Mouse (Mus musculus): Measurements from ENCODE around the gene Ip6k1. TPM values are rescaled to one million over a fixed set of nuclear protein-coding genes. Genes with fewer than 3 reads are reported as not detected.

Gene Ip6k1
- polyA plus RNA-seq, 1 experiment from 2014 or later, result 34.5 TPM

GRCm38 (mm10) chr9:107983421-107983890 is 18.8 kb upstream of the Ip6k1 start:
- Histone ChIP-seq H3K27ac (peak overlapping the region; percentile 92), H3K36me3 (peaks cover 5% of the 10 kb centered on the region; the same call in 1 of the 2 replicates), H3K9ac (peak overlapping the region; percentile 61), H3K9me3 (replicated peaks) (no peaks in the 10 kb centered on the region), H3K4me3 (peak overlapping the region; percentile 65), H3K27me3 (no peaks in the 10 kb centered on the region), H3K4me2 (peak overlapping the region; percentile 75), H3K4me1 (replicated peaks) (peaks cover 54% of the 10 kb centered on the region)
- ATAC-seq (replicated peaks; ENCODE audit: insufficient number of reproducible peaks, insufficient read depth, low FRiP score, low read depth), result peak; percentile 56
- 4% methylated on average over 4 of the region's 4 CpGs for WGBS

GRCm38 (mm10) chr9:107984052-107984753 is 18.1 kb upstream of the Ip6k1 start:
- peak overlapping the region; percentile 75 for H3K4me2 ChIP-seq
- no peaks in the 10 kb centered on the region; the same call in 1 of the 2 replicates for H3K36me3 ChIP-seq
- H3K27me3 ChIP-seq, result no peaks in the 10 kb centered on the region
- WGBS, result 47% methylated on average over 19 of the region's 19 CpGs
- no peak for ATAC-seq (replicated peaks; ENCODE audit: insufficient number of reproducible peaks, insufficient read depth, low FRiP score, low read depth)
- peak overlapping the region; percentile 65 for H3K4me3 ChIP-seq
- H3K9ac ChIP-seq, result peak overlapping the region; percentile 61
- peak overlapping the region; percentile 92 for H3K27ac ChIP-seq
- peaks cover 54% of the 10 kb centered on the region for H3K4me1 ChIP-seq (replicated peaks)
- no peaks in the 10 kb centered on the region for H3K9me3 ChIP-seq (replicated peaks)

GRCm38 (mm10) chr9:107984754-107985055 is 17.6 kb upstream of the Ip6k1 start:
- 36% methylated on average over 9 of the region's 9 CpGs for WGBS
- no peak for ATAC-seq (replicated peaks; ENCODE audit: insufficient number of reproducible peaks, insufficient read depth, low FRiP score, low read depth)
- H3K27ac ChIP-seq, result peak overlapping the region; percentile 92

GRCm38 (mm10) chr9:107985131-107986119 is 16.9 kb upstream of the Ip6k1 start, which contains the start of gene Inka1:
Gene Inka1, minus strand, starts transcription at chr9:107985879.
- H3K4me3 ChIP-seq, result peak within 1 kb of the TSS; percentile 65
- H3K36me3 ChIP-seq, result no peaks in the 10 kb centered on the region
- H3K27ac ChIP-seq, result peak within 1 kb of the TSS; percentile 92
- peaks cover 52% of the 10 kb centered on the region for H3K4me1 ChIP-seq (replicated peaks)
- no peaks in the 10 kb centered on the region for H3K9me3 ChIP-seq (replicated peaks)
- ATAC-seq (replicated peaks; ENCODE audit: insufficient number of reproducible peaks, insufficient read depth, low FRiP score, low read depth), result peak; percentile 63
- no peaks in the 10 kb centered on the region for H3K27me3 ChIP-seq
- H3K9ac ChIP-seq, result peak within 1 kb of the TSS; percentile 61
- peak within 1 kb of the TSS; percentile 75 for H3K4me2 ChIP-seq
- WGBS, result under 1% methylated on average over 58 of the region's 58 CpGs

More at GRCm38 (mm10) chr9:107984754-107985055, 17.6 kb upstream of the Ip6k1 start:
- no peaks in the 10 kb centered on the region for H3K27me3 ChIP-seq
- H3K4me3 ChIP-seq, result peak overlapping the region; percentile 65
- H3K9ac ChIP-seq, result peak overlapping the region; percentile 61
- peaks cover 54% of the 10 kb centered on the region for H3K4me1 ChIP-seq (replicated peaks)
- peak overlapping the region; percentile 75 for H3K4me2 ChIP-seq
- H3K36me3 ChIP-seq, result no peaks in the 10 kb centered on the region
- no peaks in the 10 kb centered on the region for H3K9me3 ChIP-seq (replicated peaks)

- Histone ChIP-seq H3K4me2 (peak overlapping the region; percentile 75), H3K4me1 (replicated peaks) (peaks cover 43% of the 10 kb centered on the region), H3K9ac (no peak overlapping the region), H3K27me3 (no peaks in the 10 kb centered on the region), H3K36me3 (no peaks in the 10 kb centered on the region), H3K4me3 (peak overlapping the region; percentile 65), H3K27ac (peak overlapping the region; percentile 92), H3K9me3 (replicated peaks) (no peaks in the 10 kb centered on the region)
- 0 out of 2 replicates have a peak, but pooled peaks have one; percentile 7 for ATAC-seq (replicated peaks; ENCODE audit: insufficient number of reproducible peaks, insufficient read depth, low FRiP score, low read depth)
- 3% methylated on average over 18 of the region's 18 CpGs for WGBS
Measured at GRCm38 (mm10) chr9:107986376-107986775, 15.9 kb upstream of the Ip6k1 start.

- peaks cover 27% of the 10 kb centered on the region for H3K4me1 ChIP-seq (replicated peaks)
- no peak overlapping the region for H3K9ac ChIP-seq
- no peak overlapping the region for H3K4me3 ChIP-seq
- H3K27ac ChIP-seq, result no peak overlapping the region
- H3K36me3 ChIP-seq, result no peaks in the 10 kb centered on the region
- no peak for ATAC-seq (replicated peaks; ENCODE audit: insufficient number of reproducible peaks, insufficient read depth, low FRiP score, low read depth)
- 61% methylated on average over 3 of the region's 3 CpGs for WGBS
- H3K4me2 ChIP-seq, result no peak overlapping the region
- no peaks in the 10 kb centered on the region for H3K9me3 ChIP-seq (replicated peaks)
- no peaks in the 10 kb centered on the region for H3K27me3 ChIP-seq
Measured at GRCm38 (mm10) chr9:107987950-107988349, 14.4 kb upstream of the Ip6k1 start.

GRCm38 (mm10) chr9:107992197-107992596 is 10.1 kb upstream of the Ip6k1 start, which contains the start of gene Cdhr4:
Gene Cdhr4, plus strand, starts transcription at chr9:107992497.
- no peaks in the 10 kb centered on the region for H3K27me3 ChIP-seq
- no peak within 1 kb of the TSS for H3K9ac ChIP-seq
- 63% methylated on average over 2 of the region's 2 CpGs for WGBS
- H3K4me3 ChIP-seq, result no peak within 1 kb of the TSS
- H3K36me3 ChIP-seq, result no peaks in the 10 kb centered on the region
- no peak for ATAC-seq (replicated peaks; ENCODE audit: insufficient number of reproducible peaks, insufficient read depth, low FRiP score, low read depth)
- H3K27ac ChIP-seq, result no peak within 1 kb of the TSS
- H3K9me3 ChIP-seq (replicated peaks), result no peaks in the 10 kb centered on the region
- peaks cover 5% of the 10 kb centered on the region; the same call in 1 of the 2 replicates for H3K4me1 ChIP-seq (replicated peaks)
- H3K4me2 ChIP-seq, result no peak within 1 kb of the TSS

GRCm38 (mm10) chr9:107993013-107993412 is 9.3 kb upstream of the Ip6k1 start:
- Histone ChIP-seq H3K4me2 (no peak overlapping the region), H3K36me3 (no peaks in the 10 kb centered on the region)
- WGBS, result 83% methylated on average over 11 of the region's 11 CpGs

GRCm38 (mm10) chr9:107994464-107994863 is 7.8 kb upstream of the Ip6k1 start:
- Histone ChIP-seq H3K9me3 (replicated peaks) (no peaks in the 10 kb centered on the region), H3K27ac (peak overlapping the region; percentile 12; the same call in 1 of the 2 replicates), H3K36me3 (no peaks in the 10 kb centered on the region), H3K4me1 (replicated peaks) (peaks cover 5% of the 10 kb centered on the region; the same call in 1 of the 2 replicates), H3K4me3 (no peak overlapping the region), H3K27me3 (no peaks in the 10 kb centered on the region), H3K9ac (no peak overlapping the region), H3K4me2 (no peak overlapping the region)
- WGBS, result 38% methylated on average over 2 of the region's 2 CpGs
- ATAC-seq (replicated peaks; ENCODE audit: insufficient number of reproducible peaks, insufficient read depth, low FRiP score, low read depth), result no peak

More at GRCm38 (mm10) chr9:107993013-107993412, 9.3 kb upstream of the Ip6k1 start:
- no peak overlapping the region for H3K4me3 ChIP-seq
- peaks cover 5% of the 10 kb centered on the region; the same call in 1 of the 2 replicates for H3K4me1 ChIP-seq (replicated peaks)
- H3K9me3 ChIP-seq (replicated peaks), result no peaks in the 10 kb centered on the region
- H3K27me3 ChIP-seq, result no peaks in the 10 kb centered on the region
- H3K27ac ChIP-seq, result no peak overlapping the region
- no peak overlapping the region for H3K9ac ChIP-seq
- ATAC-seq (replicated peaks; ENCODE audit: insufficient number of reproducible peaks, insufficient read depth, low FRiP score, low read depth), result no peak

GRCm38 (mm10) chr9:107995513-107995912 is 6.8 kb upstream of the Ip6k1 start:
- Histone ChIP-seq H3K9me3 (replicated peaks) (no peaks in the 10 kb centered on the region), H3K27me3 (no peaks in the 10 kb centered on the region), H3K4me3 (no peak overlapping the region), H3K27ac (no peak overlapping the region), H3K9ac (no peak overlapping the region), H3K4me1 (replicated peaks) (peaks cover 5% of the 10 kb centered on the region; the same call in 1 of the 2 replicates), H3K36me3 (no peaks in the 10 kb centered on the region), H3K4me2 (no peak overlapping the region)
- ATAC-seq (replicated peaks; ENCODE audit: insufficient number of reproducible peaks, insufficient read depth, low FRiP score, low read depth), result no peak
- whole genome bisulfite sequencing, result 91% methylated on average over 21 of the region's 21 CpGs

GRCm38 (mm10) chr9:107996049-107996448 is 6.3 kb upstream of the Ip6k1 start, which contains the start of gene Gm20662:
Gene Gm20662, plus strand, starts transcription at chr9:107996349.
- no peak within 1 kb of the TSS for H3K9ac ChIP-seq
- H3K4me1 ChIP-seq (replicated peaks), result peaks cover 5% of the 10 kb centered on the region; the same call in 1 of the 2 replicates
- ATAC-seq (replicated peaks; ENCODE audit: insufficient number of reproducible peaks, insufficient read depth, low FRiP score, low read depth), result no peak
- H3K9me3 ChIP-seq (replicated peaks), result no peaks in the 10 kb centered on the region
- WGBS, result 91% methylated on average over 5 of the region's 5 CpGs
- H3K4me2 ChIP-seq, result no peak within 1 kb of the TSS
- no peaks in the 10 kb centered on the region for H3K27me3 ChIP-seq
- H3K27ac ChIP-seq, result no peak within 1 kb of the TSS
- no peak within 1 kb of the TSS for H3K4me3 ChIP-seq
- H3K36me3 ChIP-seq, result no peaks in the 10 kb centered on the region
